Mouse (Mus musculus) olfactory bulb, adult 2 months (tissue): ENCODE data around the gene Tmprss7. TPM values are rescaled to one million over a fixed set of nuclear protein-coding genes. Genes with fewer than 3 reads are reported as not detected.

Experiments used
- H3K27ac ChIP-seq: fragments of 200-500 bp; 2 replicates; pipeline ENCODE4 v1.5.1; 2012; ENCODE audit warnings: low read depth, low read length; ENCODE audit not compliant: insufficient read depth
- H3K4me1 ChIP-seq: fragments of 200-500 bp; 2 replicates; pipeline ENCODE4 v1.6.1; 2012; ENCODE audit warnings: low read length; ENCODE audit not compliant: control insufficient read depth, insufficient read depth
- H3K4me3 ChIP-seq: fragments of 200-500 bp; 2 replicates; pipeline ENCODE4 v1.5.1; 2012; ENCODE audit warnings: mild to moderate bottlenecking, low read depth, low read length, moderate library complexity; ENCODE audit not compliant: insufficient read depth
- CTCF ChIP-seq: fragments of 200-500 bp; IDR thresholded peaks from 2 replicates; pipeline ENCODE4 v1.5.1; 2012; ENCODE audit warnings: low read depth, mild to moderate bottlenecking, low read length, moderate library complexity; ENCODE audit not compliant: insufficient read depth
- POLR2A ChIP-seq: fragments of 200-500 bp; IDR thresholded peaks from 2 replicates; pipeline ENCODE4 v1.6.1; 2012; ENCODE audit warnings: mild to moderate bottlenecking, low read depth, low read length, moderate library complexity; ENCODE audit not compliant: insufficient read depth
- WGBS: fragments of 180-500 bp; shearing (Covaris S2); methylation state at CpG from one replicate; pipeline ENCODE4 v1.1.7; 2018; 5-methylcytosine and 5-hydroxymethylcytosine counted together
- polyA plus RNA-seq: library from polyadenylated mRNA; stranded (reverse); fragments of >200 nt; gene quantifications from 2 replicates; pipeline ENCODE4 v1.2.4, GENCODE M21; 2012; ENCODE audit warnings: low replicate concordance; ENCODE audit not compliant: missing spikeins, insufficient read depth, insufficient read length

The Tmprss7 gene
- polyA plus RNA-seq, 1 experiment = not detected

DNA sequence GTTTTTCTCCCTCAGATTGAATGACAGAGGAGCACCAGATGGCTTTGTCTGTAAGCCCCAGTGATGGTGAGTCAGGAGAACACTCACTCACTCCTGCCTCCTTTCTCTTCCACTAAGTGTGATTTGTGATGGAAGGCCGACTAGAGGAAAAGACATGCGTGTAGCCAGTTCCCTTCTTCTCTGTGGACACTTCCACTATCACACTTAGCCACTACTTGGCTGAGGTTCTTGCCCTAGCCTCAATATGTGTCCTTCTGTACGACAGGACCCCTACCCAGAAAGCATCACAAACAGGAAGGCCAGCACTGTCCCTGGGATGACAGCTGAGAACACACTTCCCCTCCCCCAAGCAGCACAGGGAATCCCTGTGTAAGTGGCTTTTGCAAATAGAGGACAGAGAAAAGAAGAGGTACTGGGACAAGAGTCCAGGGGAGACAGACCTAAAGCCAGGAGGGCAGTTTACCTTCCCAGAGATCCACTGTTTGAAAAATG lies 29.0 kb upstream of the Tmprss7 start:
- WGBS = 53% methylated on average over 3 of the region's 3 CpGs
- Histone ChIP-seq H3K27ac (peak overlapping the region; percentile 75), H3K4me1 (peaks cover 10% of the 10 kb centered on the region), H3K4me3 (peak overlapping the region; percentile 68)
- TF ChIP-seq CTCF (no peak), POLR2A (no peak)

DNA sequence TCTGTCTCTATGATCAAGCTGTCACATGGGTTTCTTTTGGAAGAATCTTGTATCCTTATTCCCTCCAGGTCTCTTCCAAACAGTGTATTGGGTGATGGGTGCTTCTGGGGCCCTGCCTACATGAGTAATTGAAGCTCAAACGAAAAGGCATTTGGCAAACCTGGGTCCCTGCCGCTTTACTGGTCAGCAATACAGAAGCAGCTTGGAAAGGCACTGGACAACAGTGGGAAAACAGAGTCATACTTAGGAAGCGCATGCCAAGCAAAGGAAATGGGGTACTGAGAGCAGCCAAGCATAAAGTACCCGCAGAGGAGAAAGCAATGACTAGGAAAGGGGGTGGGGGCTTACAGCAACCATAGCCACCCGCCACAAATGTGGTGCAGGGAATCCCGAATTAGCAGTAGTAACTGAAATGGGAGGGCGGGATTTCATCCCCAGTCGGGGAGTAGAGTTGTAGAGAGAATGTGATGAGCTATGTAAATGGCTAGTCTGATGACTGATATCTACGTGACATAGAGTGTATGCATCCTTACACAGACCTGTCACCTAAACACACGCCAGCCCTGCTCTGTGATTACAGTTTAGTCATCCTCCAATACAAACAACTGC lies 26.7 kb upstream of the Tmprss7 start:
- H3K4me3 ChIP-seq = no peak overlapping the region
- H3K27ac ChIP-seq = no peak overlapping the region
- H3K4me1 ChIP-seq = peaks cover 10% of the 10 kb centered on the region
- TF ChIP-seq POLR2A (no peak), CTCF (no peak)
- WGBS = 53% methylated on average over 10 of the region's 10 CpGs

DNA sequence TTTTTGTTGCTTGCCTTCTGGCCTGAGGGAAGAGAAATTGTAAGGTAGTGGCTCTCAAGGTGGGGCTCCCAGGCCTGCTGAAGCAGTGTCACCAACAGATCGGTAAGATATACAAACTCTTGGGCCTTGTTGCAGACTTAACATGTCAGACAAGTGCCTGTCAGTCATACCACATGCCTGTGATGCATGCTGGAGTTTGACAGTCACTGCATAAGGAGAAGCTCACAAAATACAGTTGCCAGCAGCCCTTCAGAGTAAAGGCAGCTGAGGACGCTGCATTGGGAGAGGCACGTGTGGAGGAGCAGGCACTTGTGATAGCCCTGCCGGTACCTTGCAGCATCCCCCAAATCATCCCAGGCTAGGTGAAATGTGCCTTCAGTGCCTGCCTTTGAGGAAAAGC lies 24.8 kb upstream of the Tmprss7 start:
- WGBS = 92% methylated on average over 4 of the region's 4 CpGs
- TF ChIP-seq POLR2A (no peak), CTCF (no peak)
- no peak overlapping the region for H3K27ac ChIP-seq

DNA sequence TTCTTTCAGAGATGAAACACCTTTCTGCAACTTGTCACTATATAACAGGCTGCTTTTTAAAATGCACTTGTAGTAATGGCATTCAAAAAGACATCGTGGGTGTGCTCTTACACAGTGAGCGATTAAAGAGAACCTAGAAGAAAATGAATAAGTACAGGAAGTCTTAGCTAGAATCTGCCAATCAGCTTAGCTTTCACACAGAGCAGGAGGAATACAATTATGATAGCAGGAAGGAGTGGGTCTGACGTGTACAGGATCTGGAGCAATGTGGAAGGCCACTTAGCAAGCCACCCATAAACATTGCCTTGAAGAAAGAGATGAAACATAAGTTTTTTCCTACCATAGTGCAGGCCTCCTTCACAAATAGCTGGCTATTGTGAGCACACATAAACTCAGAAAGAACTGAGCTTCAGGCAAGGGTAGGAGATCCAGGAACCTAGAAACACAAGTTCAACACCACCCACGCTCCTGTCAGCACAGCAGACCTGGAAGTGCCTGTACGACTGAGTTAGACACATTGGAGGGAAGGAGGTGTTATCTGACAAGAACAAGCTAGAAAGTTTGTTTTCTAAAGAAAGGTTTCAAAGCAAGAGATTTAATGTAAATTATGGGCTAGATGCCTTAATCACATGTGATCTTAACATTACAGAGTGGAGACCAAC lies 21.2 kb upstream of the Tmprss7 start:
- WGBS = 63% methylated on average over 5 of the region's 5 CpGs
- no peak overlapping the region for H3K27ac ChIP-seq
- TF ChIP-seq CTCF (no peak), POLR2A (no peak)
- H3K4me1 ChIP-seq = no peaks in the 10 kb centered on the region; the same call in 1 of the 2 replicates
- H3K4me3 ChIP-seq = no peak overlapping the region

More for the DNA sequence above, 24.8 kb upstream of the Tmprss7 start:
- peaks cover 7% of the 10 kb centered on the region for H3K4me1 ChIP-seq
- no peak overlapping the region for H3K4me3 ChIP-seq

DNA sequence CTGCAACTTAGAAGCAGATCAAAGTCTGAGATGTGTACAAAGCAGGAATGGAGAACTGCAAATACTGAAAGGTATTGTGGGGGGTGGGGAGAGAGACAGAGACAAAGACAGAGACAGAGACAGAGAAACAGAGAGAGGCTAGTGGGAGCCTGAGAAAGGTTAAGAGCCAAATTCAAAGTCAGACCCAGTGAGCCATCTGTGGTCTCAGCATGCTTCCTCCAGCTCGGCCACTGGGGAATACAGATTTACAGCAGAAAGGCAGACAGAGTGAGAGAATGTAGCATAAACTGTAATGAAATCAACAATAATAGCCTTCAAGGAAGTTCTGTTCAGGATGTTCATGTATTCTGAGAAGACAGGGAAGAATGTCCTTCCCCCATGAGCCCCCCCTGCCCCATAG lies 20.4 kb upstream of the Tmprss7 start:
- Histone ChIP-seq H3K27ac (no peak overlapping the region), H3K4me1 (no peaks in the 10 kb centered on the region; the same call in 1 of the 2 replicates), H3K4me3 (no peak overlapping the region)
- TF ChIP-seq POLR2A = no peak
- no peak for TF ChIP-seq CTCF
- WGBS = 71% methylated on average over 1 of the region's 1 CpGs

DNA sequence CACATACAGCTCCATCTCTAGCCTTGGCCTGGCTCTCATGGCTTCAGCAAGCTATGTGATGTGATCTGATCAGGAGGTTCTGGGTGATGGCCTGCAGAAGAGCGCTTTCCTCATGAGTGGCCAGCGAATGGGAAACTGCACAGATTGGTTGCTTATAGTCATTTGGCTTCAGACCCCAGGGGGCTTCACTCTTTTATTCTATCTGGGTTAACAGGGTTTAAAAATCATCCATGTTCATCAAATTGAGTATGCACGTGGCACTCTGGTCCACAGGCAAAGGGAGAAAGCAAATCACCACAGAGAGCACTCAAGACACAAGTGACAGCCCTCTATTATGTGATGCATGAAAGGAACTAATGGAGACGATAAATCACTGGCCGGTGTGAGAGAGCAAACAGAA lies 19.8 kb upstream of the Tmprss7 start:
- 63% methylated on average over 5 of the region's 5 CpGs for WGBS
- TF ChIP-seq POLR2A (no peak), CTCF (no peak)
- Histone ChIP-seq H3K4me1 (no peaks in the 10 kb centered on the region; the same call in 1 of the 2 replicates), H3K4me3 (no peak overlapping the region), H3K27ac (no peak overlapping the region)

DNA sequence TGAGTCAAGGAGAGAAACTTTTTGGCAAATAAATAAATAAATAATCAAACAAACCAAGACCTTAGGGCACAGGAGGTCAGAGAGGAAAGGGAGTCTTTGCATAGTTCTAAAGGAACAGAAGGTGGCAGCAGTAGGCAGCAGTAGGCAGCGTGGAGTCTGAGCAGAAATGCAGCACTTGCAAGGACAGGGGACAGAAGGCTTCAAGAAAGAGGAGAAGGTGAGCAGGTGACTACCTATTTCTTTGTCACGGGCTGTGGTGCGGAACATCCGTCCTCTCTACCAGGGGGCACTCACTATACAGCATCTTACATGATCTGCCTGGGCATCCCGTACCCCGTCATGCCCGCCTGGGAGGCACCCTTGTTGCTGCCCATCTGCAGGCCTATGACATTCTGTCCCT lies 17.8 kb upstream of the Tmprss7 start:
- H3K4me1 ChIP-seq = no peaks in the 10 kb centered on the region; the same call in 1 of the 2 replicates
- 73% methylated on average over 7 of the region's 7 CpGs for WGBS
- no peak overlapping the region for H3K27ac ChIP-seq
- TF ChIP-seq POLR2A = no peak
- TF ChIP-seq CTCF = no peak
- H3K4me3 ChIP-seq = no peak overlapping the region

DNA sequence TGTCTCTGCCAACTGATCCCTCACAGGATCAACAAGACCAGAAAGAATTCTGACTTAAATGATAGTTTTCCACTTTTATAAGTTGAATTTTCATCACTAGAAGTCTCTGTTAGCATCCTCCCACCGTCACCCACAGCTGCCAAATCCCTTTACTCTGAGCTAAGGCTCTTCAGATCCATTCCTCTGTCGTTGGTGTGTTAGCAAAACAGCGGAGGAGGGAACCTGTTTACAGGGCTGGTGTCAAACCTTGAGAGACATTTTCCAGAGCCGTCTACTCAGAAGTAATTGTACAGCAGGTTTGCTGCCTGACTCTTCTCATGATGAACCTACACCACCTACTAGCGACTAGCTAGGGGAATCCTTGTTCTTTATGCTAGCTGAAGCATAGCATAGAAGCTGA lies 5.8 kb upstream of the Tmprss7 start:
- no peak for TF ChIP-seq CTCF
- TF ChIP-seq POLR2A = no peak
- H3K4me1 ChIP-seq = peaks cover 3% of the 10 kb centered on the region

DNA sequence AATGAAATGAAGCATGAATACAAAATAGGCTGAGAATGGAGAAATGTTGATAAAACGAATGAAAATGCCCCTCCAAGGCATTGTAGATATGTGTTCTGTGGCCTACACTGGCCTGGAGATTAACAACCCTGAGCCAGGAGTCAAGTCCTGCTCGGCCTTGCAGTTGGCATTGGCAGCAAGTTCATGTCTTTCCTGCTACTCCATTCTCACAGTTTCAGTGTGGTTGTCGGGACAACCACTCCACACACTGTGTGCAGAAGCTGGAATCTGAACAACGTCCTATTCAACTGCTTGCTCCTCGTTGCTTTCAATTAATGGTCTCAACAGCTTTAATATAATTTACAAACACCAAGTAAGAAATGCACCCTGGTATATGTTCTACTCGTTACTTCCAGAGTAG lies 4.5 kb upstream of the Tmprss7 start:
- Histone ChIP-seq H3K27ac (no peak overlapping the region), H3K4me3 (no peak overlapping the region), H3K4me1 (peaks cover 6% of the 10 kb centered on the region)
- no peak for TF ChIP-seq CTCF
- no peak for TF ChIP-seq POLR2A
- 45% methylated on average over 6 of the region's 6 CpGs for WGBS

More for the DNA sequence above, 5.8 kb upstream of the Tmprss7 start:
- H3K27ac ChIP-seq = no peak overlapping the region
- 82% methylated on average over 5 of the region's 5 CpGs for WGBS
- H3K4me3 ChIP-seq = no peak overlapping the region
